Mouse (Mus musculus) bone marrow, adult 2 months (tissue): ENCODE results near the gene Tmem222.

ENCODE experiments used
- CTCF ChIP-seq: fragments of 200-500 bp; IDR thresholded peaks from 2 replicates; pipeline ENCODE4 v1.5.1; 2011; ENCODE audit warnings: low read length, control low read depth; ENCODE audit not compliant: control insufficient read depth, insufficient read depth
- POLR2A ChIP-seq: fragments of 200-500 bp; IDR thresholded peaks from 2 replicates; pipeline ENCODE4 v1.6.1; 2011; ENCODE audit warnings: low read depth, mild to moderate bottlenecking, control low read depth, low read length, borderline replicate concordance; ENCODE audit not compliant: control insufficient read depth

GRCm38 (mm10) chr4:133266248-133266880 is 11.2 kb downstream of the Tmem222 start:
- no peak for TF ChIP-seq CTCF
- TF ChIP-seq POLR2A: no peak
